Mouse (Mus musculus) lung, embryonic 14.5 days (tissue): Measurements from ENCODE around the gene Fads2. TPM values are rescaled to one million over a fixed set of nuclear protein-coding genes. Genes with fewer than 3 reads are reported as not detected.

Experiments
- ATAC-seq: fragments of 200-750 bp; cut with Nextera tagmentation; 2 replicates; pipeline ENCODE4 v1.8.0; 2017; ENCODE audit warnings: mild to moderate bottlenecking, moderate TSS enrichment, moderate library complexity; ENCODE audit not compliant: insufficient read depth
- DNase-seq: peaks from one replicate; pipeline ENCODE4 v3.0.0-alpha.2; 2015
- H3K27ac ChIP-seq: fragments of 300-500 bp; sonication (generic); 2 replicates; pipeline ENCODE4 v1.5.1; 2014; ENCODE audit warnings: low read depth, mild to moderate bottlenecking, moderate library complexity
- H3K27me3 ChIP-seq: fragments of 300-500 bp; sonication (generic); 2 replicates; pipeline ENCODE4 v1.6.1; 2014; ENCODE audit warnings: low read length, control low read depth; ENCODE audit not compliant: insufficient read depth
- H3K36me3 ChIP-seq: fragments of 300-500 bp; sonication (generic); 2 replicates; pipeline ENCODE4 v1.6.1; 2014; ENCODE audit warnings: control low read depth; ENCODE audit not compliant: insufficient read depth
- H3K4me1 ChIP-seq: fragments of 300-500 bp; sonication (generic); 2 replicates; pipeline ENCODE4 v1.6.1; 2014; ENCODE audit warnings: antibody characterized with exemption, control low read depth; ENCODE audit not compliant: insufficient read depth
- H3K4me2 ChIP-seq: fragments of 300-500 bp; sonication (generic); 2 replicates; pipeline ENCODE4 v1.6.1; 2014; ENCODE audit warnings: mild to moderate bottlenecking
- H3K4me3 ChIP-seq: fragments of 300-500 bp; sonication (generic); 2 replicates; pipeline ENCODE4 v1.5.1; 2014; ENCODE audit warnings: low read depth, low read length
- H3K9ac ChIP-seq: fragments of 300-500 bp; sonication (generic); 2 replicates; pipeline ENCODE4 v1.6.1; 2014
- H3K9me3 ChIP-seq: fragments of 300-500 bp; sonication (generic); 2 replicates; pipeline ENCODE4 v1.6.1; 2016; ENCODE audit warnings: low read depth, low read length, control low read depth
- CTCF ChIP-seq: IDR thresholded peaks from 2 replicates; pipeline ENCODE4 v1.5.1; 2016; ENCODE audit warnings: antibody characterized with exemption, low read depth
- WGBS: fragments of 180-500 bp; shearing (Covaris S2); extraction: QIAGEN DNeasy Blood & Tissue Kit; methylation state at CpG from one replicate; pipeline ENCODE4 v1.1.7; 2014; 5-methylcytosine and 5-hydroxymethylcytosine counted together
- polyA plus RNA-seq: library from polyadenylated mRNA; unstranded; fragments of >200 nt; fragmentation: Nextera tagmentation; extraction: Ambion mirVana; gene quantifications from 2 replicates; pipeline ENCODE4 v1.2.1, GENCODE M21; 2014

The Fads2 gene
- polyA plus RNA-seq, 1 experiment from 2014 or later: 40.5 TPM

DNA sequence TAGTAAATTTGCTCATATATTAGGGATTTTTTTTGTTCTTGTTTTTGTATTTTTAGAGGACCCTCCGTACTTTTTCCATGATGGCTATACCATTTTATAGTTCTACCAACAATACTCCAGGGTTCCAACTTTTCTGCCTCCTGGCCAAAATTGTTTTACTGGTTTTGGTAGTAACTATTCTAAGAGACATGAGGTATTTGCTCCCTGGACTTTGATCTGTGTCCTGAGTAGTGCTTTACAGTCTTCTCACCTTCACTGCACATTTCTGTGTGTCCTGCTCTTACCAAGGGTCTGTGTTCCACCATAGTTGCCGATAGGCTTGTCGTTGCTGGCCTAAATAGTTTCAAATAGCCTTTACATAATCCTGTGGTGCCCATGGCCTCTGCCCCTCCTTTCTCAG lies 63.2 kb downstream of the Fads2 start:
- Histone ChIP-seq H3K36me3 (peaks cover 18% of the 10 kb centered on the region), H3K9ac (no peak overlapping the region), H3K9me3 (no peaks in the 10 kb centered on the region), H3K4me3 (no peak overlapping the region), H3K4me2 (peak overlapping the region; percentile 37), H3K4me1 (peaks cover 38% of the 10 kb centered on the region), H3K27me3 (no peaks in the 10 kb centered on the region), H3K27ac (peak overlapping the region; percentile 95)
- WGBS: 56% methylated on average over 3 of the region's 3 CpGs
- ATAC-seq (no peak), DNase-seq (no peak)
- no peak for TF ChIP-seq CTCF

DNA sequence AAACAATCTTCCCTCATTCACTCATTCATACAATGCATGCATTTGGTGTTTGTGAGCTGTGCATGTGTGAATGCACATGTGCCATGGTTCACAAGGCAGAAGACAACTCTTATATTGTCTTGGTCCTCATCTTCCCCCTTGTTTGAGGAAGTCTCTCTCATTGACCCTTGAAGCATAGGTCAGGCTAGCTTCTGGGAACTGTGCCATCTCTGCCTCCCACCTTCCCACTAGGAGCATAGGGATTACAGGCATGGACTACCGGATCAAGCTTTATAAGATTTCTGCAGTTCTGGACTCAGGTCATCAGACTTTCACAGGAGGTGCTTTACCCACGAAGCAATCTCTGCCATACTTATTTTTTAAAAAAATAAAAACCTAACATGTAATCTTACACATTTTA lies 64.0 kb downstream of the Fads2 start:
- no peak overlapping the region for H3K4me3 ChIP-seq
- peaks cover 18% of the 10 kb centered on the region for H3K36me3 ChIP-seq
- no peak overlapping the region for H3K9ac ChIP-seq
- WGBS: 54% methylated on average over 2 of the region's 2 CpGs
- no peak for ATAC-seq
- no peaks in the 10 kb centered on the region for H3K27me3 ChIP-seq
- TF ChIP-seq CTCF: no peak
- no peak for DNase-seq
- H3K27ac ChIP-seq: peak overlapping the region; percentile 95; the same call in 1 of the 2 replicates
- no peaks in the 10 kb centered on the region for H3K9me3 ChIP-seq
- peaks cover 31% of the 10 kb centered on the region for H3K4me1 ChIP-seq
- no peak overlapping the region for H3K4me2 ChIP-seq

DNA sequence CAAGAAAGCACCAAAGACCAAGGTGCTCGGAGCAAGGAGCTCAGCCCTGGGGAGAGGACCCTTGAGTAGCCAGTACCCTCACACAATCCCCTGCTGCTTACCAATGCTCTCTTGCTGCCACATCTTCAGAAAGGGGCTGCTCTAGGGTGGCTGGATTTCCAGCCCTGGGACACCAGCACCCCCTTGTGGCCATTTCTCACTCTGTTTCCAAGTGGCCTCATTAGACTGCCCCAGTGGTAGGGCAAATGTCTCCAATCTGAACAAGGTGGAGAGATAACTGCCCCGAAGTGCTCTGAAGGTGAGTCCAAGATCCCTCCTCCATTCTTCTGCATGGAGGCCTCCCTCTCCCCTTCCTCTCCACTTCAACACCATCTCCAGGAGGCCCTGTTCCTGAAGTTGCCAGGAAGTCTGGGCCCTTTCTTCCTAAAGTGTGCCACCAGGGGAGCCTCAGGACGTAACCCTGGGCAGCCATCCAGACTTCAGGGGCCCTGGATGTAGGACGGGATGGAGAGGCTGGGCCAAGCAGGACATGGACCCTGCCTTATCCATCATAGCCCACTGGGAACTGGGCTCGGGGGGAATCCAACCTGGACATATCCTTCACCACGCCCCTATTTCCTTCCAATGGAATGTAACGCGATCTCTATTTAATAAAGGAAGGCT lies 66.6 kb downstream of the Fads2 start:
- H3K4me3 ChIP-seq: no peak overlapping the region
- peaks cover 21% of the 10 kb centered on the region for H3K4me1 ChIP-seq
- H3K27ac ChIP-seq: no peak overlapping the region
- H3K9ac ChIP-seq: no peak overlapping the region
- no peaks in the 10 kb centered on the region for H3K27me3 ChIP-seq
- TF ChIP-seq CTCF: peak; percentile 96
- peak; percentile 52 for ATAC-seq
- H3K36me3 ChIP-seq: peaks cover 26% of the 10 kb centered on the region
- DNase-seq: peak; percentile 93
- no peaks in the 10 kb centered on the region for H3K9me3 ChIP-seq
- WGBS: 54% methylated on average over 8 of the region's 8 CpGs
- H3K4me2 ChIP-seq: no peak overlapping the region

DNA sequence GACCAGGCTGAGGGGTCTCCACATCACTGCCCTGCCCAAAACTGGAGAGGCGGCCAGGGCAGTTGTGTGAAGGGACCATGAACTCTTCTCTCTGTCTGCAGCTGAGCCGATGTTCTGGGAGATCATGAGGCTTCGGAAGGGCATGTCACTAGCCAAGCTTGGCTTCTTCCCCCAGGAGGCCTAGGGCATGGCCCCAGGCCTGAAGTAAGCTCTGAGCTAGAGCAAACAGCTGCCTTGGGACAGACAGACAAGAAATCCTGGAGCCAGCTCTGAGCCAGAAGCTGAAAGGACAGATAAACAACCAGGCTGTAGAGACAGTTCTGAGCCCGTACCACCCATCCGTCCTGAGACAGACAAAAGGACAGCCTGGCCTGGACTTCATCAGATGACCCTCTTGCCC lies 67.2 kb downstream of the Fads2 start:
- peaks cover 29% of the 10 kb centered on the region for H3K36me3 ChIP-seq
- H3K4me3 ChIP-seq: no peak overlapping the region
- DNase-seq (no peak), ATAC-seq (no peak)
- H3K27ac ChIP-seq: no peak overlapping the region
- H3K4me2 ChIP-seq: no peak overlapping the region
- no peaks in the 10 kb centered on the region for H3K27me3 ChIP-seq
- no peak overlapping the region for H3K9ac ChIP-seq
- no peak for TF ChIP-seq CTCF
- no peaks in the 10 kb centered on the region for H3K9me3 ChIP-seq
- H3K4me1 ChIP-seq: peaks cover 15% of the 10 kb centered on the region
- 83% methylated on average over 5 of the region's 5 CpGs for WGBS

DNA sequence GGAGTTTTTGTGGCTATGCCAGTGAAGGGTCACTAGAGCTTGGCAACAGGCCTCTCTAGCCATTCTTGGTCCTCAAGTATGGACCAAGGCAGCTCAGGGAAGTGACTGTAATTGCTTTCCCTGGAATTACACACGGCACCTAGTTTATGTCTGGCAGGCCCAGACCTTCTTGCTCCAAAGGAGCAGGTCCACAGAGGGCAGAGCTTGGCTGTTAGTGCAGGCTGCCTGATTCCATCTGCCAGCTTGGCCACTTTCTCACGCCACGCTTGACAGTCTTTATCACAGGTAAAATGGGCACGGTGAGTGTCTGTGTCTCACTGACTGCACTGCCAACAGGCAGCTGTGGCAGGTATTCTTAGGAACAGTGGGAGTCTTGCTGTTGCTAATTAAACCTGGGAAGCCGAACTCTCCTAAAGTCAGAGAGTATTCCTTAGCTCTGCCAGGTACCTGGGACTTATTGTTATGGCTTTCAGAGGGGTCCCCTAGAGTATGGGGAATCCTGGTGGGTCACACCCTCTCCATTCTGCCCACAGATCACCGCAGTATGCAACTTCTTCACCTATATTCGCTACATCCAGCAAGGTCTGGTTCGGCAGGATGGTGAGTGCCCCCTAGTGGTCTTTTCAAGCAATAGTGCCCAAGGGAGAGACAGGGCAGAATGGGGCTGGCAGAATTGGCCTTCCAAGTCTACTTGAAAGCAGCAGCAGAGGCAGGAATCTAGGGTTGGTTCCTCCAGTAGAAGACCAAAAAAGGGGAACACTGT lies 68.2 kb downstream of the Fads2 start:
- Histone ChIP-seq H3K27me3 (no peaks in the 10 kb centered on the region), H3K4me1 (peaks cover 8% of the 10 kb centered on the region; the same call in 1 of the 2 replicates), H3K9ac (no peak overlapping the region), H3K4me2 (no peak overlapping the region), H3K36me3 (peaks cover 30% of the 10 kb centered on the region), H3K9me3 (no peaks in the 10 kb centered on the region), H3K27ac (no peak overlapping the region), H3K4me3 (no peak overlapping the region)
- 40% methylated on average over 8 of the region's 8 CpGs for WGBS
- DNase-seq: peak; percentile 88
- peak; percentile 94 for TF ChIP-seq CTCF
- peak; percentile 39; the same call in 1 of the 2 replicates for ATAC-seq

DNA sequence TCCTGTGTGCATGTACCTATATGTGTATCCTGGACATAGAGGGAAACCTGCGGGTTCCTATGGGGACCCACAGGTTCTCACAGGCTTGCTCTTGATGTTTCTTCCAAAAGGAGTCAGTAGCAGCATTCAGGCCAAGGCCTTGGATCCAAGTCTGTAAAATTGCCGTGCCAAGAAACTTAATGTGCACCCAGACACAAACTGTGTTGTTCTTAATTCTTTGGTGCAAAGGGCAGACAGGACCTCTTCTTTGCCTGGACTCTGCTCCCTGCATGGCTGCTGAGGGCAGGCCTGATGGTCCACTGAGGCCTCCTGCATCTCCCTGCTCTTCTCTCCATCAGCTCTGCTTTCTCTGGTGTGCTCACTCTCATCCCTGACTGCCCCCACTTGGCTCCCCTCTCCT lies 71.8 kb downstream of the Fads2 start:
- H3K4me3 ChIP-seq: no peak overlapping the region
- TF ChIP-seq CTCF: no peak
- H3K9ac ChIP-seq: no peak overlapping the region
- H3K27ac ChIP-seq: no peak overlapping the region
- WGBS: 83% methylated on average over 2 of the region's 2 CpGs
- H3K36me3 ChIP-seq: peaks cover 36% of the 10 kb centered on the region
- no peak overlapping the region for H3K4me2 ChIP-seq
- no peak for DNase-seq
- H3K4me1 ChIP-seq: peaks cover 11% of the 10 kb centered on the region
- ATAC-seq: no peak
- H3K9me3 ChIP-seq: no peaks in the 10 kb centered on the region
- no peaks in the 10 kb centered on the region for H3K27me3 ChIP-seq

DNA sequence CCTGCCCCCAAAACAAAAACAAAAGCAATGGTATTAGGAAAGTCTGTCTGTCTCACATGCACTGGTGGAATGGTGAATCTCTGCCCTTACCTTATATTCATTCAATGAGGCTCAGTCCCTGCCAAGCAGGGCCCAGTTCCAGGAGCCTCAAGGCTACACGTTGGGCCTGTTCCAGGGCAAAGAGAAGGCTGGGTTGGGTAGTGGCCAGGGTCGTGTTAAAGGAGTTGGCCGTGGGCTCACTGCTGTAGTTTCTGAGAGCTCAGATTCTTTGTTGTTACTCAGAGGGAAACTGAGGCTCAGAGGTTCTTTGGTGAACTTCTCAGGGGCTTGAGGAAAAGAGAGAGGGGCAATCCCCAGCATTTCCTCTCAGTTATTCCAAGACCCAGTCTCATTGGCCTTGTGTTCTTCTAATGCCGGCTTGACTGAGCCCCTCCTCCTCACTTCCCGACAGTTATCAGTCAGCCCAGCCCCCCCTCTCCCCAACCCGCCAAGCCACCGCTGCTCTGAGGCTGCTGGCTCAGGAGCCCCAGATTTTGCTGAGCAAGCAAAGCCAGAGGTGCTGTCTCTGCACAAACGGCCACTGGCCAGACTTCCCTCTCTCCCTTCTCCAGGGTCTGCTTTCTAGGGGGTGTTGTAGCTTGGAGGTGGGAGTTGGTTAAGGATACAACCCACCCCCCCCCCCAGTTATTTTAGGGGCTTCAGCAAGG lies 76.2 kb downstream of the Fads2 start:
- peak; percentile 86 for DNase-seq
- no peaks in the 10 kb centered on the region for H3K9me3 ChIP-seq
- H3K9ac ChIP-seq: peak overlapping the region; percentile 18; the same call in 1 of the 2 replicates
- H3K4me3 ChIP-seq: no peak overlapping the region
- peaks cover 22% of the 10 kb centered on the region for H3K36me3 ChIP-seq
- peak overlapping the region; percentile 34 for H3K4me2 ChIP-seq
- H3K27ac ChIP-seq: peak overlapping the region; percentile 92
- H3K27me3 ChIP-seq: no peaks in the 10 kb centered on the region
- ATAC-seq: peak; percentile 80
- peaks cover 21% of the 10 kb centered on the region for H3K4me1 ChIP-seq
- no peak for TF ChIP-seq CTCF
- 9% methylated on average over 8 of the region's 8 CpGs for WGBS
